Mouse (Mus musculus): ENCODE data around the gene Trim65.

Gene Trim65

GRCm38 (mm10) chr11:116088741-116089394 is 42.1 kb downstream of the Trim65 start:
- DNase-seq (ENCODE audit: low read depth, low spot score), result no peak

- DNase-seq (ENCODE audit: low read depth, low spot score), result no peak
Observed at GRCm38 (mm10) chr11:116088188-116088587, 42.7 kb downstream of the Trim65 start.

GRCm38 (mm10) chr11:116087194-116088130 is 43.5 kb downstream of the Trim65 start:
- peak; percentile 84 for DNase-seq (ENCODE audit: low read depth, low spot score)

GRCm38 (mm10) chr11:116086258-116087193 is 44.4 kb downstream of the Trim65 start, which contains the start of gene Wbp2:
TSS of gene Wbp2 (minus strand) at chr11:116086995.
- DNase-seq (ENCODE audit: low read depth, low spot score), result peak; percentile 100

GRCm38 (mm10) chr11:116084166-116084565 is 46.8 kb downstream of the Trim65 start:
- DNase-seq (ENCODE audit: low read depth, low spot score), result no peak

GRCm38 (mm10) chr11:116083096-116083672 is 47.7 kb downstream of the Trim65 start:
- no peak for DNase-seq (ENCODE audit: low read depth, low spot score)

GRCm38 (mm10) chr11:116081081-116081480 is 49.8 kb downstream of the Trim65 start:
- DNase-seq (ENCODE audit: low read depth, low spot score), result peak; percentile 47

GRCm38 (mm10) chr11:116079511-116079910 is 51.4 kb downstream of the Trim65 start:
- peak; percentile 19 for DNase-seq (ENCODE audit: low read depth, low spot score)

GRCm38 (mm10) chr11:116078676-116079320 is 52.1 kb downstream of the Trim65 start:
- DNase-seq (ENCODE audit: low read depth, low spot score), result no peak

GRCm38 (mm10) chr11:116078221-116078620 is 52.7 kb downstream of the Trim65 start:
- no peak for DNase-seq (ENCODE audit: low read depth, low spot score)

GRCm38 (mm10) chr11:116077446-116078204 is 53.3 kb downstream of the Trim65 start, which contains the start of gene Unc13d:
TSS of gene Unc13d (minus strand) at chr11:116077961.
- no peak for DNase-seq (ENCODE audit: low read depth, low spot score)

GRCm38 (mm10) chr11:116076836-116077235 is 54.1 kb downstream of the Trim65 start:
- no peak for DNase-seq (ENCODE audit: low read depth, low spot score)

- no peak for DNase-seq (ENCODE audit: low read depth, low spot score)
Observed at GRCm38 (mm10) chr11:116076266-116076540, 54.7 kb downstream of the Trim65 start.

- DNase-seq (ENCODE audit: low read depth, low spot score), result no peak
Observed at GRCm38 (mm10) chr11:116075539-116076265, 55.2 kb downstream of the Trim65 start.

- no peak for DNase-seq (ENCODE audit: low read depth, low spot score)
Observed at GRCm38 (mm10) chr11:116074436-116074991, 56.4 kb downstream of the Trim65 start.

- no peak for DNase-seq (ENCODE audit: low read depth, low spot score)
Observed at GRCm38 (mm10) chr11:116072608-116073007, 58.3 kb downstream of the Trim65 start.
